Mouse (Mus musculus): ENCODE data around the gene Hist1h2bh.
"Not testable (repeated sequence)": the region's sequence is repeated elsewhere in the genome, so short reads cannot be mapped to it uniquely, and the experiment has no call there.

The Hist1h2bh gene

DNA sequence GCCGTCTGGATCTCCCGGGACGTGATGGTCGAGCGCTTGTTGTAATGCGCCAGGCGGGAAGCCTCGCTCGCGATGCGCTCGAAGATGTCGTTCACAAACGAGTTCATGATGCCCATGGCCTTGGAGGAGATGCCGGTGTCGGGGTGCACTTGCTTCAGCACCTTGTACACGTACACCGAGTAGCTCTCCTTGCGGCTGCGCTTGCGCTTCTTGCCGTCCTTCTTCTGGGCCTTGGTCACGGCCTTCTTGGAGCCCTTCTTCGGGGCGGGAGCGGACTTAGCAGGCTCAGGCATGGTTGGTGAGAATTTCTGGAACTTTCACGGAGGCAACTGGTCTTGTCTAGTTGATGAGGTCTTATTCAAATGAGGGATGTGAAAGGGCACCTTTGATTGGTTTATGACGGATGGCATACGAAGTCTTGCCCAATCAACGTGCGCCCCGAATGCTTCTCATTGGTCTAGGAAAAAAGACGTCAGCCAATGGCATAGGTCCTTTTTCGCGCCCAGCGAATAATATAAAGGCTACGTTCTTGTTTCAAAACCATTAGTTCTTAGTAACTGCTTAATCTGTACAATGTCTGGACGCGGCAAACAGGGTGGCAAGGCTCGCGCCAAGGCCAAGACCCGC is 30.8 kb upstream of the Hist1h2bh start, which contains the start of the genes Hist1h2bf and Hist1h2ad:
TSS of gene Hist1h2bf (minus strand) at position 299 of the 627 bp plus-strand sequence.
TSS of gene Hist1h2ad (plus strand) at position 484 of the 627 bp plus-strand sequence.
- peak; percentile 95 for DNase-seq (ENCODE audit: low read depth)

DNA sequence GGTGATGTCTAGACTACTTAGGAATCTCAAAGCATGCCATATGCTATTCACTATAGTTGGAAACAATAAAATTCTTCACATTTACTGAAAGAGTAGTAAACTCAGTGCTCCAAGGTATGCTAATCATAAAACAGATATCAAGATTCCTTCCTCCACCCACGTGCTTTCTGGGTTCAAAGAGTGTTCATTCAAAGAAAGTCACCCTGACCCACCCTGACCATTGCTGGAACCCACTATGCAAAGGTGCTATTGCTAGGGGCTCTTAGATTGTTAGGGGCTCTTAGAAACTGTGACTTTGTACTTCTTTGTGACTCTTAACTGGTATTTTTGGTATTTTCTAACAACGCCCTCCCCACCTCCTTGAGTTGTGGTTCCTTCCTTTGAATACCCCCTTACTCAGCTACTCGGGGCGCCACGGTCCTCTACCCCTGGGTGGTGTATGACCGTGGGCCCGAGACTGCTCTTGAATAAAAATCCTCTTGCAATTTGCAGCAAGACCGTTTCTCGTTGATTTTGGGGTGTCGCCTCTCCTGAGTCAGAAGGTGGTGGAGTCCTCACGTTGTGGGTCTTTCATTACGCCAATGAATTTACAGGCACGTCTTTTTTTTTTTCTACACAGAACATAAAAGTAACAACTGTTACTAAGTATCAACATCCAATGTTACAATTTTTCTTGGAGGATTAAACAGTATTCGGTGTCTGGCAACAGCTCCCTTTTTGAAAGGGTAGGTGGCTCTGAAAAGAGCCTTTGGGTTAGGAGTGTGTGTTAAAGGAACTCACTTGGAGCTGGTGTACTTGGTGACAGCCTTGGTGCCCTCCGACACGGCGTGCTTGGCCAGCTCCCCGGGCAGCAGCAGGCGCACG is 30.1 kb upstream of the Hist1h2bh start:
- peak; percentile 42 for DNase-seq (ENCODE audit: low read depth)

DNA sequence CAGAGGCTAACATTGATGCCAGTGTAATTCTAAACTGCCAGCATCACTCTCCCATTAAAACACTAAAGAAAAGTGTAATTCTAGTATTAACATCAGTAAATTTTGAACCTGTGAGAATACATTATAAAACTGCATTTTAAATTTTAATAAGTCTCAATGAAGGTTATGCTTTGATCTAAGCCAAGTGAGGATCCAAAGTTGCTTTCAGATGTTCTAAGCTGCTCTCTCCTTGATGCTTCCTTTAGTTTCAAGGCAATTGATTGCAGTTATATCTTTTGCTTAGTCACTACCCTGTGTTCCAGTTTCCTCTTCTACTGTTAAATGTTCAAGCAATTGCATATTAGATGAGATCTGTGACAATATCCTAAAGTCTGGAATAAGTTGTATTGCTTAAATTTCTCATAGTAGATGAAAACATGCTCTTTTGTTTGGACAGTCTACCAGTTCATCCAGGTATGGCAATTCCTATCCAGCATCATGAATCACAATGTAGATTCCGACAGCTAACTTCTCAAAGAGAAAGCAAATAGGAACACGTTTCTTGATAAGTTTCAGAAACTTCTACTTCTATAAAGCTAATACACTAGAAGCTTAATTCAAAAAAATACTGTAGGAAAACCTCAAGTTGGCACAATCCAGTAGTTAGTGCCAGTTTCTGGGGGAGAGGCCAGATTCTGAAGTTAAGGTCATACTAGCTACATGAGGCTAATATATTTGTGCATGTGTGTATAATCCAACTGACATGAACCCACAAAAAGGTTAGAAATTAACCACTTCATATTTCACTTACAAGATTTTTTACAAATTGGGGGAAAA is 29.2 kb upstream of the Hist1h2bh start:
- DNase-seq (ENCODE audit: low read depth): no peak

DNA sequence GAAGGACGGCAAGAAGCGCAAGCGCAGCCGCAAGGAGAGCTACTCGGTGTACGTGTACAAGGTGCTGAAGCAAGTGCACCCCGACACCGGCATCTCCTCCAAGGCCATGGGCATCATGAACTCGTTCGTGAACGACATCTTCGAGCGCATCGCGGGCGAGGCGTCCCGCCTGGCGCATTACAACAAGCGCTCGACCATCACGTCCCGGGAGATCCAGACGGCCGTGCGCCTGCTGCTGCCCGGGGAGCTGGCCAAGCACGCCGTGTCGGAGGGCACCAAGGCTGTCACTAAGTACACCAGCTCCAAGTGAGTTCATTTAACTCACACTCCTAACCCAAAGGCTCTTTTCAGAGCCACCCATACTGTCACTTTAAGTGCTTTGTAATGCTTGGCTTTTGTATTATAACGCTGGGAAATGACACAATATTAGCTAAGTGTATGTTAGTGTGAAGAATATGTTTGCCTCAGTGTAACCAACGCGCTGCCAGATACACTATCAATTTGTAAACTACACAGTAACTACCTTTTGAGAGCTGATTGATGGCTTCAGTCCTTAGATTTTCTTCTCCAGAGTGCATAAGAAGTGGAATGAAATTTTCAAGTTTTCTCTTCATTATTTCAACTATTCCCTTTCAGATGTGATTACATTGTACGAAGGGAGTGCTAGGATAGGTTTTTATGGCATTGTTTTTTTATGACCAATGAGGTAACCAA is 28.5 kb upstream of the Hist1h2bh start:
- DNase-seq (ENCODE audit: low read depth): peak; percentile 51

DNA sequence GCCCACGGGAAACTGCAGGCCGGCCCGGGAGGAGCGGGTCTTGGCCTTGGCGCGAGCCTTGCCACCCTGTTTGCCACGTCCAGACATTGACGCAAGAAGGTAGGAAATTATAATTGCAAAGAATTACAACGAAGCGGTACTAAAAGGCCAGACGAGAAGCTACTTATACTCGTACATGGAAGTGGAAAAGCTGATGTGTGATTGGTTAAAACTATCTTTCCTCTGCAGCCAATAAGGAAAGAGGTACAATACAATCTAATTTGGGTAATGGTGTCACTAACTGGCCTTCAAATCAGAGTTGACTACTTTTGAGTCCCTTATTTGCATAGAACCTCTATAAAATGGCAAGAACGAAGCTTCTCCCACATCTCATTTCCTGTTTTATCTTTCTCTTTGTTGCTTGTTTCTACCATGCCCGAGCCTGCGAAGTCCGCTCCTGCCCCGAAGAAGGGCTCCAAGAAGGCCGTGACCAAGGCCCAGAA is 27.9 kb upstream of the Hist1h2bh start, which contains the start of the genes Hist1h2ae and Hist1h2bg:
TSS of gene Hist1h2ae (minus strand) at position 199 of the 482 bp plus-strand sequence.
TSS of gene Hist1h2bg (plus strand) at position 375 of the 482 bp plus-strand sequence.
- DNase-seq (ENCODE audit: low read depth): peak; percentile 91

DNA sequence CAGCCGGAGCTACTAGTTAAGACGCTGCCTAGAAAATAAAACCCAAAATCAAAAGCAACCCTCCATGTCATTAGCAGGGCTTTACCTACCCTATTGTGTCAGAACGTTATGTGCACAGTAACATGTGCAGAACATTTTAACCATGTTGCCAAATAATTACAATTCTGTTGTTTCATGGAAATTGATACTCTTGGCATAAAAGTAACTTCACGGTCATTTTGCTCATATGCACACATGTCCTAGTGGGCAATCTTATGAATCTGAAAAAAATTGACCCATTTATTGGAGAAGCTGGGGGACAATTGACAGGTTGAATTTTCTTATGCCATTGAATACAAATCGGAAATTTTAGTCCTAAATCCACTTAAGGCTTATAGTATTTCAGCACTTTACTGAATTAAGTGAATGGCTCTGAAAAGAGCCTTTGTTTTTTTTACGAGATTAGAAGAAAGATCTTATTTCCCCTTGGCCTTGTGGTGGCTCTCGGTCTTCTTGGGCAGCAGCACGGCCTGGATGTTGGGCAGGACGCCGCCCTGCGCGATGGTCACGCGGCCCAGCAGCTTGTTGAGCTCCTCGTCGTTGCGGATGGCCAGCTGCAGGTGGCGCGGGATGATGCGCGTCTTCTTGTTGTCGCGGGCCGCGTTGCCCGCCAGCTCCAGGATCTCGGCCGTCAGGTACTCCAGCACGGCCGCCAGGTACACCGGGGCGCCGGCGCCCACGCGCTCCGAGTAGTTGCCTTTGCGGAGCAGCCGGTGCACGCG is 27.2 kb upstream of the Hist1h2bh start:
- peak; percentile 52 for DNase-seq (ENCODE audit: low read depth)

DNA sequence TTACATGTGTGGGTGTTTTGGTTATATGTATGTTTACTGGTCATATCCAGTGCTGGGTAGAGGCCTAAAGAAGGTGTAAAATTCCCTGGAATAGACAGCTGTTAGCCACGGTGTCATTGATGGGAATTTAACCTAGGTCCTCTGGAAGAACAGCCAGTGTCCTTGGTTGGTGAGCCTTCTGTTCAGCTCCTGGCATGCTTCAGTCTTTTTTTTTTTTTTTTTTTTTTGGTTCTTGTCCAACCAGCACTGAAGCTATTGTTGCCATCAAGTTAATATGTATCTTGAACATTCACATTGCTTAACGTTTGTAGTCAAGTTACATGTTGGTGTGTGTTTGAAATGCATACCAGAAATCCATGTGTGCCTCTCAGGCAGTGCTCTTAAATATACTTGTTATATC is 21.3 kb upstream of the Hist1h2bh start:
- no peak for DNase-seq (ENCODE audit: low read depth)

DNA sequence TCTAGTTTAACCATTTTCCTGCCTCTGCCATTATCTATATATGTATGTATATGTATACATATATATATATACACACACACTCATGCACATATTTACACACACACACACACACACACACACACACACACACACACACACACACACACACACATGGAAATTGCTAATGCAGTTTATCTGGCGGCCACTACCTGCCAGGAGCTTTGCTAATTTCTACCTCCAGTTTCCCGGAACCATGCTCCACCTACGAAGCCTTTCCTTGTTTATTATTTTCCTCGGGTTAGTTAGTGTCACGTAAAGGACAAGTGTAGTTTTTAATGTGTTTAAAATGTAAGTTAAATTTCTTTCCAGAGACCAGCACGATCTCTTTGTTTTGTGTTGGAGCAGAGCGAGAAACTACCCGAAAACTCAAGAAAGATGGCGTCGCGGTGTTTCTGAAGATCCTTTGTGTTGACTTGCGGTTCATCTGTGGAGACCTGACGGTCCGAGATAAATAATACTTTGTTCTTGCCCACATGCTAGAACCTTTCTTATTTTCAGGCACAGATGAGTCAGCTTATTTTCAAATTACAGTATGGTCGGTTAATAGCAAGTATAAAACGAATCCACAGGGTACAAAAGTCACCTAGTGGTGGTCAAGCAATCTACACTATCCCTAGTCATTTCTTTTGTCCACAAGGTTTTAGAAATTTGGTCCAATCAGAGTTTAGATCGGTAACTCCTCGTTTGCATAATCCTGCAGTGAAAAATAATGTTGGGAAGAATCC is 19.7 kb upstream of the Hist1h2bh start:
- DNase-seq (ENCODE audit: low read depth): peak; percentile 73

DNA sequence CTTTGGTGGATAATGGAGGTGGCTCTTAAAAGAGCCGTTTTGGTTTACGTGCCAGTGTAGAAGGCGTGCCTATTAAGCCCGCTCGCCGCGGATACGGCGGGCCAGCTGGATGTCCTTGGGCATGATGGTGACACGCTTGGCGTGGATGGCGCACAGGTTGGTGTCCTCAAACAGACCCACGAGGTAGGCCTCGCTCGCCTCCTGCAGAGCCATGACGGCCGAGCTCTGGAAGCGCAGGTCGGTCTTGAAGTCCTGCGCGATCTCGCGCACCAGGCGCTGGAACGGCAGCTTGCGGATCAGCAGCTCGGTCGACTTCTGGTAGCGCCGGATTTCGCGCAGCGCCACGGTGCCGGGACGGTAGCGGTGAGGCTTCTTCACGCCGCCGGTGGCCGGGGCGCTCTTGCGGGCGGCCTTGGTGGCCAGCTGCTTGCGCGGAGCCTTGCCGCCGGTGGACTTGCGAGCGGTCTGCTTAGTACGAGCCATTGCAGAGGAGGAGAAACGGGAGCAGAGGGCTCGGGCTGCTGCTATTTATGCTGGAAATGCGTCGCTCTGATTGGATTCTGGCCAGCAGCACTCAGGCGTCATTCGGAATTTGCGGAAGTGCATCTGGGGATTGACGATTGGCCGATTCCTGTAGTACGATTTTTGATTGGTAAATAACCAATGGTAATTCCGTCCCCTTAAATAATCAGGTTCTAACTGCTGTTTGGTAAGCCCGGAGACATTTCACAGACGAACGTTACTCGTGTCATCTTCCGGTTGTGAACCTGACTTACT is 18.9 kb upstream of the Hist1h2bh start, which contains the start of gene Hist1h3e:
TSS of gene Hist1h3e (minus strand) at position 487 of the 777 bp plus-strand sequence.
- peak; percentile 98 for DNase-seq (ENCODE audit: low read depth)

DNA sequence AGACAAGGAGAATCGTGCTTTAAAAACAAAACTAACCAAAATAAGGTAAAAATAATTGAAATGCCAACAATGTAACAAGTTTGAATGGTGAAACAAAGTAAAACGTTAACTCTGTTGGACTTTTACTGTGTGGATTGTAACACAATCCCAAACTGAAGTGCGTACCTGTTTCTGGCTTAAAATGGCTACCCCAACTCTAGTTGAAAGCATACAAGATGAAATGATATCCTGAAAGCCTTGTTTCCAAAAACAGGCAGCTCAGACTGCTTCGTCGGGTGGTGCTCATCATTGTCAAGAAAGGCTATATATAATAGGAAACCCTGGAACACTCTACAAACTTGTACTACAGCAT is 18.3 kb upstream of the Hist1h2bh start:
- DNase-seq (ENCODE audit: low read depth): not testable (repeated sequence)

DNA sequence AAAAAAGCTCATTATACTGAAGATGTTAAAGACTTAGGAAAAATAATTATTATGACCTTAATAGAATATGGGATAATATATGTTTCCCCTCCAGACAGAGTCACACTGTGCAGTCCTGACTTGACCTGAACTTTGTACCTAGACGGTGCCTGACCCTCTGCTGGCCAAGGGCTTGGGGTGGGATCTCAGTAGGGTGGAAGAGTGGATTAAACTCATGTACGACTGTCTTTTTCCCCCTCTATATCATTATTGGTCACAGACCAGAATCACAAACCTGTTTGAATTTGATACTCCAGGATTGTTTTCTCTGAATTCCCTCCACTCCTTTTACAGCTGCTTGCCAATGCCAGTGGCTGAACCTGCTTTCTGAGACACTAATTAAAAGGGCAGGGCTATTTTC is 17.5 kb upstream of the Hist1h2bh start:
- DNase-seq (ENCODE audit: low read depth): not testable (repeated sequence)

DNA sequence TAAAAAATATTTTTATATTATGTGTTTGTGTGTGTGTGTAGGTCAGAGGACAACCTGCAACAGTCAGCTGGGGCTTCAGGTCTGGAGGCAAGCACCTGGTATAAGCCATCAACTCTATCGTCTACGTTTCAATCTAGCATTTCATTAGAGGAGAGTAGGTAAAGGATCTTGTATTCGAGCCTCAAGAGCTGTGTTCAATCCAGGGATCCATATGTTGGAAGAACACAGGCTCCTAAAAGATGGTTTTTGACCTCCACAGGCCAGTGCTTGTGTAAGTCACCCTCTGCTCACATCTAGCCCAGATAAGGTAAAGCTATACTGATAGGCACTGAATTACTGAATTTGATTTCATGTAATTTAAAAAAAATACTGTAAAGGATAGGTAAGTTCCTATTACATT is 13.7 kb upstream of the Hist1h2bh start:
- DNase-seq (ENCODE audit: low read depth): no peak

DNA sequence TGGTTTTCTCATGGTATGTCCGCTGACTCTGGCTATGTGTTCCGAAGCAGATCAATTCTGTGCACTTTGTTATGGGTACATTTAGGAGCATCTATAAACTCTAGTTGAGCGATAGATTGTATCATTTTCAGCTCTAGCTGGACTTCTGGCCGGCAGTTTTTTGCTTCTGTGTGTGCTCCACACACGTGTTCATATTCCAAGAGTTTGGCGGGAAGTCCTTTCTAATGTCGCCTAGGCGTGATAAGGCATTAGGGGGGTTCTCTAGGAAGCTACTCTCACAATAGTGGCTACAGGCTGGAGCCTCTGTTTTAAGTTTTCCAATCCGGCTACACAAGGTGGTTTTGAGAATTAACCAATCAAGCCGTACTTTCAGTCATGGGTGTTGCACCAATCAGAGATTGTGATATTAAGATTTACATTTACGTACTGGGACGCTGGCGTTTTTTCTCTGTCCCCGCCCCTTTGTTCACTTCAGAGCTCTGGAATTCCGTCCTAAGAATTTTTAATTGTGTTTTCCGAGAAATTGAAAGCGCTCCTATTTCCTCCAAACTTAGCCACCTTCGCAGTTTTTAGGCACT is 12.7 kb upstream of the Hist1h2bh start:
- peak; percentile 89 for DNase-seq (ENCODE audit: low read depth)

DNA sequence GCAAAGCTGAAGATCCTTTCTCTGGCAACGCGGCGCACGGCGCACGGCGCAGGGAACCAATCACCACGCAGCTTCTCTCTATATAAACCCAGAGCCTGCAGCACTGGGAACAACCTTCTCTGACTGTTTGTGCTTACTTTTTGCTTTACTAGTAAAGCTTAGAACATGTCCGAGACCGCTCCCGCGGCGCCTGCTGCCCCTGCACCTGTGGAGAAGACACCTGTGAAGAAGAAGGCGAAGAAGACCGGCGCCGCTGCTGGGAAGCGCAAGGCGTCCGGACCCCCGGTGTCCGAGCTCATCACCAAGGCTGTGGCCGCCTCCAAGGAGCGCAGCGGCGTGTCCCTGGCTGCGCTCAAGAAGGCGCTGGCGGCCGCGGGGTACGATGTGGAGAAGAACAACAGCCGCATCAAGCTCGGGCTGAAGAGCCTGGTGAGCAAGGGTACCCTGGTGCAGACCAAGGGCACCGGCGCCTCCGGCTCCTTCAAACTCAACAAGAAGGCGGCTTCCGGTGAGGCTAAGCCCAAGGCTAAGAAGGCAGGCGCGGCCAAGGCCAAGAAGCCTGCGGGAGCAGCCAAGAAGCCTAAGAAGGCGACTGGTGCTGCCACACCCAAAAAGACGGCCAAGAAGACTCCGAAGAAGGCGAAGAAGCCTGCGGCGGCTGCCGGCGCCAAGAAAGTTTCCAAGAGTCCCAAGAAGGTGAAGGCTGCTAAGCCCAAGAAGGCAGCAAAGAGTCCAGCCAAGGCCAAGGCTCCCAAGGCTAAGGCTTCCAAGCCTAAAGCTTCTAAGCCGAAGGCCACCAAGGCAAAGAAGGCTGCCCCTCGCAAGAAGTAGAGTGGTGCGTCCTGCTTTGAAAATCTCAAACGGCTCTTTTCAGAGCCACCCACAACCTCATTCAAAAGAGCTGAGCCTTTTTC is 12.0 kb upstream of the Hist1h2bh start:
- DNase-seq (ENCODE audit: low read depth): peak; percentile 83

DNA sequence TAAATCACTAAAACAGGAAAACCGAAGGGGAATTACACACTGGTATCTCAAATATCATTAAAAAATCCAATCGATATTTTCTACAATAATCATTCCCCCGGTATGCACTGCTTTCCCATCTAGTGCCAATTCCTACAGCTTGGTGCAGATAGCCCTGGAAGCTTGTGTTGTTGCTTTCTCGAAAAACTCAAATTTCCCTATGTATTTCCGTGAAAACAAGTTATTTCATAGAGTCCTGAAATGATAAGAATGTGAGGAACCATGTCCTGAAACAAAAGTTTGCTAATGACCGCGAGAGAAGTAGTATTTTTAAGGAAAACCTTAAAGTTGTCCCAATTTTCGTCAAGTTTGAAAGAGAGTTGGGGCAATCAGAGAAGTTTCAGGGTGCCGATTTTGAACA is 11.2 kb upstream of the Hist1h2bh start:
- no peak for DNase-seq (ENCODE audit: low read depth)

DNA sequence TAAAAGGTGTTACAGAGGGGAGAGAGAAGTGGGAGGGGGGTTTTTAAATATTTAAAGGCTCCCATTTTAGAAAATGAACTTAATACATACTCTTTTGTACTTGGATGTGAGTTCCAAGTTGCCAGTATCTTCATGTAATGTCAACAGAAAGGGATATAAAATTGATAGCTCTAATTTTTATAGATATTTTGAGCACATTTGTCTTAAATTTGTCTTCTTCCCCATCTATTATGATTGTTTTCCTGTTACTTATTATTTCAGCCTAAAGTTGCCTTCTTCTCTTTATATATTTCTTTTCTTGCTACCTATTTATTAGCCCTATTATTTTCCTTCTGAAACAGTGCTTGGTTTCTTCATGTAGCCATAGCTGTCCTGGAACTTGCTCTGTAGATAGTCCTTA is 9.8 kb upstream of the Hist1h2bh start, which contains the start of gene Hist1h1d:
TSS of gene Hist1h1d (plus strand) at position 301 of the 400 bp plus-strand sequence.
- no peak for DNase-seq (ENCODE audit: low read depth)

Data from naive thymus-derived CD4-positive, alpha-beta T cell, adult 2 months (primary cell).